ENCODE assay signal across 8 mouse cellular contexts in genomic region chr9:106367592-106368111, GRCm38 (mm10). TPM values are rescaled to one million over a fixed set of nuclear protein-coding genes. Genes with fewer than 3 reads are reported as not detected.
DNase-seq lines count a peak whose midpoint lies in the region; ATAC-seq and TF ChIP-seq lines count a peak whose summit lies in the region.

No protein-coding gene starts in this region.

- H3K4me3 ChIP-seq in bone marrow macrophage, adult 2 months (ENCODE audit: insufficient read depth, low read length): peak overlapping the region; percentile 61
- H3K4me3 ChIP-seq in embryonic fibroblast, embryonic 13.5 days (ENCODE audit: insufficient read depth, low read length): peak overlapping the region; percentile 64
- peak overlapping the region; percentile 81 for H3K4me3 ChIP-seq in kidney, embryonic 14.5 days (ENCODE audit: low read length)
- peak overlapping the region; percentile 95 for H3K4me3 ChIP-seq in limb, embryonic 15.5 days

- peaks cover 16% of the 10 kb centered on the region for H3K36me3 ChIP-seq in kidney, embryonic 14.5 days (ENCODE audit: control insufficient read depth, insufficient read depth, low read length)
- peaks cover 19% of the 10 kb centered on the region for H3K36me3 ChIP-seq in limb, embryonic 15.5 days

- H3K4me1 ChIP-seq in bone marrow macrophage, adult 2 months (ENCODE audit: control insufficient read depth, insufficient read depth, low read length): peaks cover 41% of the 10 kb centered on the region
- peaks cover 13% of the 10 kb centered on the region; the same call in 1 of the 2 replicates for H3K4me1 ChIP-seq in embryonic fibroblast, embryonic 13.5 days (ENCODE audit: control insufficient read depth, insufficient read depth, low read length)
- H3K4me1 ChIP-seq in kidney, embryonic 14.5 days (ENCODE audit: control insufficient read depth, insufficient read depth, low read length): peaks cover 39% of the 10 kb centered on the region
- peaks cover 51% of the 10 kb centered on the region for H3K4me1 ChIP-seq in limb, embryonic 15.5 days

- under 1% methylated on average over 36 of the region's 36 CpGs for WGBS in kidney, embryonic 14.5 days
- WGBS in limb, embryonic 15.5 days: under 1% methylated on average over 36 of the region's 36 CpGs

- peak; percentile 97 for DNase-seq in A20 (ENCODE audit: low read depth, low spot score)
- DNase-seq in heart, adult 9 months (ENCODE audit: low spot score in 2 of 2): peak; percentile 99
- DNase-seq in monocyte, adult 2 months (ENCODE audit: low read depth in 1 of 2, low spot score in 2 of 2): peak; percentile 93 to 96
- DNase-seq in spleen, postnatal 36 days (ENCODE audit: low spot score in 2 of 2): peak; percentile 99

- no peaks in the 10 kb centered on the region for H3K9me3 ChIP-seq in kidney, embryonic 14.5 days (ENCODE audit: control insufficient read depth, low read length)
- no peaks in the 10 kb centered on the region for H3K9me3 ChIP-seq in limb, embryonic 15.5 days

- H3K27ac ChIP-seq in bone marrow macrophage, adult 2 months (ENCODE audit: insufficient read depth, low read depth, low read length): peak overlapping the region; percentile 91
- H3K27ac ChIP-seq in embryonic fibroblast, embryonic 13.5 days (ENCODE audit: insufficient read depth, low read length): peak overlapping the region; percentile 85
- H3K27ac ChIP-seq in kidney, embryonic 14.5 days (ENCODE audit: low read depth, low read length): peak overlapping the region; percentile 96
- H3K27ac ChIP-seq in limb, embryonic 15.5 days: peak overlapping the region; percentile 100

- no peak for TF ChIP-seq CTCF in bone marrow macrophage, adult 2 months (IDR thresholded peaks at IDR 0.05; ENCODE audit: low read depth, low read length)
- no peak for TF ChIP-seq CTCF in embryonic fibroblast, embryonic 13.5 days (IDR thresholded peaks at IDR 0.05; ENCODE audit: borderline replicate concordance, insufficient read depth, low read length)

- no peaks in the 10 kb centered on the region for H3K27me3 ChIP-seq in kidney, embryonic 14.5 days (ENCODE audit: control insufficient read depth, insufficient read depth, low read length)
- H3K27me3 ChIP-seq in limb, embryonic 15.5 days: no peaks in the 10 kb centered on the region

- H3K4me2 ChIP-seq in kidney, embryonic 14.5 days (replicated peaks; ENCODE audit: low read depth, low read length): peak overlapping the region; percentile 96
- H3K4me2 ChIP-seq in limb, embryonic 15.5 days: peak overlapping the region; percentile 94

- no peak for TF ChIP-seq POLR2A in bone marrow macrophage, adult 2 months (IDR thresholded peaks at IDR 0.05; ENCODE audit: borderline replicate concordance, low read depth, low read length)
- TF ChIP-seq POLR2A in embryonic fibroblast, embryonic 13.5 days (IDR thresholded peaks at IDR 0.05; ENCODE audit: low read depth, low read length): peak; percentile 76

- peak; percentile 91 for ATAC-seq in kidney, embryonic 14.5 days (ENCODE audit: low FRiP score, low TSS enrichment)
- ATAC-seq in limb, embryonic 15.5 days (ENCODE audit: insufficient number of reproducible peaks, low FRiP score, low TSS enrichment, low read depth): peak; percentile 92

- H3K9ac ChIP-seq in kidney, embryonic 14.5 days (ENCODE audit: low read depth, low read length): peak overlapping the region; percentile 94
- H3K9ac ChIP-seq in limb, embryonic 15.5 days: peak overlapping the region; percentile 97

RNA-seq across cellular contexts. Expression of gene Dusp7, which starts 0.8 kb away (rescaled TPM):
- 122 and 129 TPM in 2 replicates for polyA plus RNA-seq in bone marrow macrophage, adult 2 months (2012; ENCODE audit: insufficient read depth, insufficient read length, missing spikeins)
- 63.0 and 67.2 TPM in 2 replicates for polyA plus RNA-seq in embryonic fibroblast, embryonic 13.5 days (2011; ENCODE audit: insufficient read length, low read depth, missing spikeins)
- polyA plus RNA-seq in kidney, embryonic 14.5 days (2014; fragmentation: Nextera tagmentation; extraction: Ambion mirVana): 25.5 and 26.3 TPM in 2 replicates
- 39.0 and 47.0 TPM in 2 replicates for polyA plus RNA-seq in limb, embryonic 15.5 days (2015; fragmentation: Nextera tagmentation; extraction: Ambion mirVana)

Comparison
In these comparisons a context has a peak if more than half of its experiments do, and no peak if none do; other contexts are left out.
1. Peak in every context shown above with its lines: DNase-seq, ATAC-seq, H3K4me3 ChIP-seq and H3K27ac ChIP-seq.